Mouse (Mus musculus): ENCODE measurements around the gene Pax5.

DNA sequence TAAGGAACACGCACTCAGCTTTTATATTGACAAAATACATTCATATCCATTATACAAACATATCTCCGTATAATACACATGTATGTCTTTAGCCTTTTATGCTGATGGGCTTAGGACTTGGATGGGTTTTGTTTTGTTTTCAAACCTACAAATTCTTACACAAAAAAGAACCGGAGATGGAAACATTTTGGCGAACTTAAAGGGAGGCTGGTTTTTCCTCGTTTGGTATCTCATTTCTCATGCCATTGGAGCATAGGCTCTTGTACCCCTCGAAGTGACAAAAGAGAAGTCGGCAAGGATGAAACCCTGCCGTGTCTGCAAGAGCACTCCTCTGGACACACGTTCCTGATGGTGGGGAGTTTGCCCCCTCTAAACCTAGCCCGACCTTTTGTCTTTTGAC, 6.1 kb upstream of the Pax5 start:
- TF ChIP-seq CTCF (IDR thresholded peaks at IDR 0.05; ENCODE audit: low read depth) (no peak), EP300 (IDR thresholded peaks at IDR 0.05; ENCODE audit: low read depth) (no peak)

Data from liver, postnatal 0 days (tissue).